Mouse (Mus musculus) olfactory bulb, adult 2 months (tissue): ENCODE data around the gene Ttc16.

Experiments
- CTCF ChIP-seq: fragments of 200-500 bp; IDR thresholded peaks from 2 replicates; pipeline ENCODE4 v1.5.1; 2012; ENCODE audit warnings: low read depth, mild to moderate bottlenecking, low read length, moderate library complexity; ENCODE audit not compliant: insufficient read depth
- POLR2A ChIP-seq: fragments of 200-500 bp; IDR thresholded peaks from 2 replicates; pipeline ENCODE4 v1.6.1; 2012; ENCODE audit warnings: mild to moderate bottlenecking, low read depth, low read length, moderate library complexity; ENCODE audit not compliant: insufficient read depth

DNA sequence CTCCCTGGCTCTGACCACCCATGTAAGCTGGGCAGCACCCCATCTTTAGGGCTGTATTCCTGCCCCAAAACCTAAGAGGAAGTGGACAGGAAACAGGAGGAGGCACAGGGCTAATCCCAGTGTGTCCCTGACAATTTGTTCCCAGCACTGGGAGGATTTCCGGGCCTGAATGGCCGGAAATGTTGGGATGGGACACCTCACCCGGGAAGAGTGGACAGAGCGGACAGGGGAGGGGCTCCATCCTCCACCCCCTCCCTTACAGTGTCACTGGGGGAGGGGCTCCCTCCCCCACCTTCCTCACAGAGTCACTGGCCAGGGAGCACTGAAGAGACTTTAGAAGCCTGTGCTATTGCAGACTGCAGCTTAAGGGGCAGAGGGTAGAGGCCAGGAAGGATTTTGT lies 40.5 kb downstream of the Ttc16 start:
- TF ChIP-seq POLR2A (no peak), CTCF (no peak)
